Mouse (Mus musculus): ENCODE data around the gene Med17.

Gene Med17

DNA sequence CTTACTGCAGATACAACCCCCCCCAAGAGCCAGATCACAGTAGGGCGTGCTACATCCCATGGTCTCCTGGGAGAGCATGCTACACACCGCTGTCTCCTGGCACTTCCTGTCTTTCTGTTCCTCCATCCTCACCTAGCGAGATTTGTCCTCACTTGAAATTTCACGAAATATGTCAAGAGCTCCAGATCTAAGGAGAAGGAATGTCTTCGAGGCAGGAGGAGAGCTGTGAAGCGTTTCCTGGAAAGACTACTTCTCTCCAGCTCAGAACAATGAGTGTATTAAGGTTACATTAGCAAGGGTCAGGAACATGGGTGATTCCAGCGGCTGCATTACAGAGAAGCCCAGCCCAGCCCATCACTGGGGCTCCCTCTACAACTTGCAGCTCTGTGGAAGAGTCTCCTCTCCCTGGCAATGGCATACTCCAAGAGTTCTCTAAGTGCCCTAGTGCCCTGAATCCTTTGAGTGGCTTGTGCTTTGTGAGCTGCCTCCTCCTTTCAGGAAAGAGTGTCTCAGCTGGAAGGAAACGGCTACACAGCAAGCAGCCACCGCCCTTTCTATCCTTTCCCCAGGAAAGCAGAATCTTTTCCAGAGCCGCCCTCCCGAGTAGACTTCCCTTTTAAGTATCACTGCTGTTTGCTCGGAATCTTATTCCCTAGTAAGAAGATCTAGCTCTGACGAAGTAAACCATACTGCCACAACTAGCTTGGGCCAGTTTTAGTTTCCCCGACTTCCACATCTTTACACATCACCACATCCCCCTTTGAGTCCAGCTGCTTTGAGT is 42.0 kb downstream of the Med17 start:
- no peak for DNase-seq (ENCODE audit: low spot score)

GRCm38 (mm10) chr9:15235986-15236385 is 43.7 kb downstream of the Med17 start:
- no peak for DNase-seq (ENCODE audit: low spot score)

- DNase-seq (ENCODE audit: low spot score) = no peak
Measured at GRCm38 (mm10) chr9:15233604-15234003, 46.1 kb downstream of the Med17 start.

DNA sequence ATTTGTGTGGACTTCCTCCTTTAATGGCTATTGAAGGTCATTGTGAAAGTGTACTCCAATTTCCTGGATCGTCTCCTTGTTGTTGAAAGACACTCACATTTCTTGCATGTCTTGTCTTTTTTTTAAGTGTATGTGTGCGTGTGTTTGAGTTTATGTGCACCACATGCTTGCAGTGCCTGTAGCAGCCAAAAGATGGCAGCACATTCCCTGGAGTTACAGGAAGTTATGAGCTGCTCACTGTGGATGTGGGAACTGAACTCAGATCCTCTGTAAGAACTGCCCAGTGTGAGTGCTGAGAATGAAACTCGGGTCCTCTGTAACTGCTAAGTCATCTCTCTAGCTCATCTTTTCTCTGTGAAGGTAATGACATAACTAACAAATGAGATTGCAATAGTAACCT is 47.3 kb downstream of the Med17 start:
- no peak for DNase-seq (ENCODE audit: low spot score)

- DNase-seq (ENCODE audit: low spot score) = no peak
Measured at GRCm38 (mm10) chr9:15224912-15225311, 54.8 kb downstream of the Med17 start.

GRCm38 (mm10) chr9:15213695-15214094 is 66.0 kb downstream of the Med17 start:
- DNase-seq (ENCODE audit: low spot score) = no peak

DNA sequence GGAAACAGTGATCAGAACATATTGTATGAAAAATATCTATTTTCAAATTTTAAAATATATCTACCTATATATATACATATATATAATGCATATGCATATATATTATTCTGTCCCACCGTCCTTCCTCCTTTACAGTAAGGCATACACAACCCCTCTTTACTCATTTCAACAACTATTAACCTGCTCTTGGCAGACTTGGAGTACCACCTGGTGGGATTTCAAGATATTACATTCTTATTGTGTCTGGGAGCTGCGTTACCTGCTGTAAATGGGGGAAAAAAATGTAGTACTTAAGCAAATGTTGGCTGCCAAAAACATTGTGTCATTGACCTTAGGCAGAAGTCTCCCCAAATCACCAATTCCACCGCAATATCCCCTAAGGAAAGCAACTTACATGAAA is 67.9 kb downstream of the Med17 start:
- DNase-seq (ENCODE audit: low spot score) = no peak

All from ovary, adult 18-20 months (tissue).